Mouse (Mus musculus) MEL (cell line): ENCODE data around the gene Cpsf4.

Source experiments
- CTCF ChIP-seq, 3 experiments: IDR thresholded peaks in 2 of 3; conservative IDR thresholded peaks in 1 of 3; 2 replicates each; pipeline ENCODE4 v1.5.1; 2011 to 2012; ENCODE audit warnings: low read length in 3 of 3, low read depth in 2 of 3, mild to moderate bottlenecking in 2 of 3, improper control_type of control experiment in 1 of 3, inconsistent platforms in 1 of 3, mixed read lengths in 1 of 3, moderate library complexity in 1 of 3; ENCODE audit not compliant: control insufficient read depth in 1 of 3, insufficient read depth in 1 of 3, poor library complexity in 1 of 3, severe bottlenecking in 1 of 3
- TAL1 ChIP-seq: IDR thresholded peaks from 2 replicates; pipeline ENCODE4 v1.6.1; 2012; ENCODE audit warnings: mild to moderate bottlenecking, inconsistent platforms, low read length, moderate library complexity, mixed read lengths

- TF ChIP-seq TAL1 (no peak), CTCF (IDR thresholded peaks at IDR 0.05 in 2 of 3, conservative IDR thresholded peaks at IDR 0.05 in 1 of 3; ENCODE audit: control insufficient read depth in 1 of 3, insufficient read depth in 1 of 3, low read depth in 2 of 3, low read length in 3 of 3, poor library complexity in 1 of 3, severe bottlenecking in 1 of 3) (no peak)
These were observed 43.6 kb upstream of the Cpsf4 start for GRCm38 (mm10) chr5:145123396-145123795.
